Mouse (Mus musculus): ENCODE measurements at regions not wholly inside any gene's neighbourhood (a gene's known extent, or its start where the extent isn't known, plus 50 kb on each side); places are given as distances from the start of the nearest gene placed in this dataset.

- DNase-seq (ENCODE audit: low spot score), result no peak
Measured at GRCm38 (mm10) chr9:94382293-94382692, 155.6 kb downstream of the 1190002N15Rik start.

GRCm38 (mm10) chr9:94378835-94379234, 159.0 kb downstream of the 1190002N15Rik start:
- no peak for DNase-seq (ENCODE audit: low spot score)

- no peak for DNase-seq (ENCODE audit: low spot score)
Measured at GRCm38 (mm10) chr9:94378291-94378690, 159.6 kb downstream of the 1190002N15Rik start.

- DNase-seq (ENCODE audit: low spot score), result no peak
Measured at GRCm38 (mm10) chr9:94377346-94378039, 160.4 kb downstream of the 1190002N15Rik start.

- DNase-seq (ENCODE audit: low spot score), result no peak
Measured at GRCm38 (mm10) chr9:94370976-94371375, 166.9 kb downstream of the 1190002N15Rik start.

GRCm38 (mm10) chr9:94368231-94368936, 169.5 kb downstream of the 1190002N15Rik start:
- DNase-seq (ENCODE audit: low spot score), result no peak

- DNase-seq (ENCODE audit: low spot score), result peak; percentile 29
Measured at GRCm38 (mm10) chr9:94361877-94362697, 175.8 kb downstream of the 1190002N15Rik start.

GRCm38 (mm10) chr9:94361011-94361410, 176.9 kb downstream of the 1190002N15Rik start:
- DNase-seq (ENCODE audit: low spot score), result no peak

- no peak for DNase-seq (ENCODE audit: low spot score)
Measured at GRCm38 (mm10) chr9:94358150-94358549, 179.7 kb downstream of the 1190002N15Rik start.

GRCm38 (mm10) chr9:94342011-94342410, 195.9 kb downstream of the 1190002N15Rik start:
- DNase-seq (ENCODE audit: low spot score), result no peak

- no peak for DNase-seq (ENCODE audit: low spot score)
Measured at GRCm38 (mm10) chr9:94341531-94341930, 196.3 kb downstream of the 1190002N15Rik start.

- DNase-seq (ENCODE audit: low spot score), result no peak
Measured at GRCm38 (mm10) chr9:94333450-94333849, 204.4 kb downstream of the 1190002N15Rik start.

- no peak for DNase-seq (ENCODE audit: low spot score)
Measured at GRCm38 (mm10) chr9:94323011-94323410, 214.9 kb downstream of the 1190002N15Rik start.

GRCm38 (mm10) chr9:94302575-94302974, 235.3 kb downstream of the 1190002N15Rik start:
- no peak for DNase-seq (ENCODE audit: low spot score)

- no peak for DNase-seq (ENCODE audit: low spot score)
Measured at GRCm38 (mm10) chr9:94301896-94302295, 236.0 kb downstream of the 1190002N15Rik start.

- no peak for DNase-seq (ENCODE audit: low spot score)
Measured at GRCm38 (mm10) chr9:94295431-94295830, 242.4 kb downstream of the 1190002N15Rik start.

- no peak for DNase-seq (ENCODE audit: low spot score)
Measured at GRCm38 (mm10) chr9:94292147-94292546, 245.7 kb downstream of the 1190002N15Rik start.

GRCm38 (mm10) chr9:94289546-94289945, 248.3 kb downstream of the 1190002N15Rik start:
- no peak for DNase-seq (ENCODE audit: low spot score)

- no peak for DNase-seq (ENCODE audit: low spot score)
Measured at GRCm38 (mm10) chr9:94287559-94287958, 250.3 kb downstream of the 1190002N15Rik start.

GRCm38 (mm10) chr9:94278657-94279585, 259.0 kb downstream of the 1190002N15Rik start:
- no peak for DNase-seq (ENCODE audit: low spot score)

- DNase-seq (ENCODE audit: low spot score), result no peak
Measured at GRCm38 (mm10) chr9:94277096-94277495, 260.8 kb downstream of the 1190002N15Rik start.
